Mouse (Mus musculus) CD4-positive, CD25-positive, alpha-beta regulatory T cell, adult 4 months (primary cell): ENCODE data around the gene Olfr597. TPM values are rescaled to one million over a fixed set of nuclear protein-coding genes. Genes with fewer than 3 reads are reported as not detected.
"Not testable (repeated sequence)": the region's sequence is repeated elsewhere in the genome, so short reads cannot be mapped to it uniquely, and the experiment has no call there.

Source experiments
- ATAC-seq: one replicate; pipeline ENCODE4 v1.8.0; 2017
- polyA plus RNA-seq, 2 experiments: library from polyadenylated mRNA; unstranded; fragments of 100-300 nt; shearing (Covaris generic); gene quantifications; one replicate each; pipeline ENCODE4 v1.2.1; 2017

Olfr597 gene
- not detected for polyA plus RNA-seq

DNA sequence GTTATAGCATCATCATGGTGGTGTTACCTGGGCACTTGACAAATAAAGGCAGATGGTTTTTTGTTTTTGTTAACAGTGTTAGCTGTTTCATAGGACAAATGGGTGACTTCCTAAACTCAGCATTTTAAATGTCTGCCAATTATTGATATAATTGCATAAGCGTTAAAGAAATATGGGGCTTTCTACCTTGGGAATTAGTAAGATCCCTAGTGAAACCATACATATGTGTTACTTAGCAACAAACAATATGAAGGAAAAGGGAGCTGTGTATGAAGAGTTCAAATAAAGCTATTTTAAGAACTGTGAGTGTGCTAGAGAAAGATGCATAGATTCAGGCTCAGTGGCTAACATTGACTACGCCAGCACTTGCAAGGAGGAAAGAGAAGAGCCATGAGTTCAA, at the start of gene Olfr597:
Gene Olfr597, plus strand, starts transcription at position 301 of the 400 bp plus-strand sequence.
- ATAC-seq: not testable (repeated sequence)

DNA sequence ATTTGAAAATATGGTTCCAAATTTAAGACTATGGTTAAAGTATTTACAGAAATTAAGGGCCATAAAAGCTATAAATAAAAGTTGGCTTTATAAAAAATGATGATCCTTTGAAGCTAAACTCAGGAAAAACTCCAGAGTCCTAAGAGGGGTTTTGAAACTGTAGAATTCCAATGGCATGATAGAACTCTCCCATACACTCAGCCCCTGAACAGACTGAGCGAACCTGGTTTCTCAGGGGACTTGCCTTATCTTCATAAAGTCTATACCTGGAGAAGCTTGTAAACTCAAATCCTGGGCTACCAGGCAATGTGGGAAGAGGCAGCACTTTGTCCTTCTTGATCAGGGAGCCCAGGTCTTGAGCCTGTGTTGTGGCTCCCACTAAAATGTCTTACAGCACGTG, 10.8 kb upstream of the Olfr597 start, which contains the start of gene Olfr596:
Gene Olfr596, plus strand, starts transcription at position 301 of the 400 bp plus-strand sequence.
- not testable (repeated sequence) for ATAC-seq

DNA sequence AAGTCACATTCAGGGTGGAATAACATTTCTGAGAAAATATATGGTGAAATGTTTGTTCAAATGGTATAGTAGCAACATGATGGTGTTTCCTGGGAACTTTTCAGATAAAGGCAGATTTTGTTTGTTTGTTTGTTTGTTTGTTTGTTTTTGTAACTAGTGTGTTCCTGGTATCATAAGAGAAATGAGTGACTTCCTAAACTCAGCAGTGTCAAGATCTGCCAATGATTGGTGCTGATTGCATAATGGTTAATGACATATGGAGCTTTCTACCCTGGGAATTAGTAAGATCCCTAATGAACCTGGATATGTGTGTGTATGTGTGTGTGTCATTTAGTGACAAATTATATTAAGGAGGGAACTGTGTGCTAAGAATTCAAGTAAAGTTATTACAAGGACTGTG, 7.2 kb downstream of the Olfr597 start, which contains the start of gene Olfr598:
Gene Olfr598, plus strand, starts transcription at position 301 of the 400 bp plus-strand sequence.
- no peak for ATAC-seq

DNA sequence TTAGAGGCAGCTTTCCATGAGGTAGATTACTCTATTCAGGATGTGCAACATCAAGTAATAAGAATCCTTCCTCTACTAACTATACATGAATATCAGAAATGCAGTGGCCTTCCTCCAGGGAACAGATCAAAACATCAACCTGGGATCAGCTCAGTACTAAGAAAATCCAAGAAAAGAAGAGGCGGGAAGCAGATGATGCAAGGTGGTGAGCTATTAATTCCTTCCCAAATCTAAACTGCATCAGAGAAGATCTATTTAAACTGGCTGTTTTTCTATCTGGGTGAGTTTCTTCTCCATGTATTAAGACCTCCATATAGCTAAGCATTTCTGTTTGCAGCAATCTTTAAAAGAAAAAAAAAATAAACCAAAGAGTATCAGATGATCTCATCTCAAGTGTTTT, 19.5 kb downstream of the Olfr597 start, which contains the start of gene Olfr599:
Gene Olfr599, plus strand, starts transcription at position 301 of the 400 bp plus-strand sequence.
- ATAC-seq: no peak

DNA sequence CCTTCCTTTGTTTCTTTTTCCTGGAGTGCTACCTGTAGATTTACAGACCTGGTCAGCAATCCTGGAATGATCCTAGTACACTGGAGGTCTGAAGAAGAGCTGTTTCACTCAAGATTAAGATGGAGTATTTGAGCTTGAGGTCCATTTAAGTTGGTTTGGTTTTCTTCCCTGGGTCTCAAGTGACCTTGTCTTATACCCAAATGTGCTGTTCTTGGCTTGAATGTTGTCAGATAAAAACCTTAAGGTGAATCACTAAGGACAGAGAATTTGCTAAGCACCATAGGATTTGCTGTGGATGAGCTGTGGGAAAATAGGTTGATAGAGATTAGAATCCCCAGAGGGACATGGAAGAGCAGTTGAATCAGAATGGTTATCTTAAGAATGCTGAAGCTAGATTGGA, 33.5 kb downstream of the Olfr597 start, which contains the start of gene Olfr600:
Gene Olfr600, minus strand, starts transcription at position 101 of the 400 bp plus-strand sequence.
- ATAC-seq: no peak

DNA sequence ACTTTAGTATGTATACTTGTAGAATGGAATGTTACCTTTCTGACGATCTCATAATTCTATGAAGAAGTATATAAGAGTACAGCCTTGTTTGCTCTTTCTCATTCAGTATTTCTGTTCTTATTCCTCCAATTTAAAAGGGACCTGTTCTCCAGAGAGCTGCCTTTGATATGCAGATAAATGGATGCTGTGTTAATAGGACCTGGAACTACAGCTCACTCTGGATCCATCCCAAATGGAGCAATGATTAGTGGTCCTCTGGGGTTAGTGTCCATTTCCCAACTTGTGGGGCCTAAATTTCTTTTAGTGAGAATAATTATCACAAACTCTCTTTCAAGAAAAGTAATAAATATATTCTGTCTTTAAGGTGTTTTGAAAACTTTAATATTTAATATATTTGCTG, 46.4 kb downstream of the Olfr597 start, which contains the start of gene Olfr601:
Gene Olfr601, minus strand, starts transcription at position 101 of the 400 bp plus-strand sequence.
- no peak for ATAC-seq

Other genes starting within 250 kb of the Olfr597 start
- gene Olfr584, start 234.4 kb upstream of the Olfr597 start, polyA plus RNA-seq: not detected
- gene Olfr585, start 218.6 kb upstream of the Olfr597 start, polyA plus RNA-seq: not detected
- not detected for gene Olfr586, start 190.7 kb upstream of the Olfr597 start, polyA plus RNA-seq
- gene Olfr588-ps1, start 175.4 kb upstream of the Olfr597 start, polyA plus RNA-seq: not detected
- gene Olfr589, start 160.0 kb upstream of the Olfr597 start, polyA plus RNA-seq: not detected
- gene Olfr591, start 138.0 kb upstream of the Olfr597 start, polyA plus RNA-seq: not detected
- not detected for gene Olfr592, start 131.5 kb upstream of the Olfr597 start, polyA plus RNA-seq
- gene Olfr593, start 104.5 kb upstream of the Olfr597 start, polyA plus RNA-seq: not detected
- gene Olfr594, start 99.3 kb upstream of the Olfr597 start, polyA plus RNA-seq: not detected
- gene Usp17ld, start 63.8 kb upstream of the Olfr597 start, polyA plus RNA-seq: not detected
- gene Olfr596, start 10.7 kb upstream of the Olfr597 start, polyA plus RNA-seq: not detected
- not detected for gene Olfr598, start 7.3 kb downstream of the Olfr597 start, polyA plus RNA-seq
- gene Olfr599, start 19.6 kb downstream of the Olfr597 start, polyA plus RNA-seq: not detected
- not detected for gene Olfr600, start 33.4 kb downstream of the Olfr597 start, polyA plus RNA-seq
- under 1 TPM in 1 of 2 experiments, not detected in 1; 0.19 TPM for gene Olfr601, start 46.3 kb downstream of the Olfr597 start, polyA plus RNA-seq
- gene Olfr603, start 69.9 kb downstream of the Olfr597 start, polyA plus RNA-seq: under 1 TPM in 1 of 2 experiments, not detected in 1; 0.67 TPM
- gene Usp17lc, start 98.8 kb downstream of the Olfr597 start, polyA plus RNA-seq: not detected
- gene Olfr605, start 129.1 kb downstream of the Olfr597 start, polyA plus RNA-seq: not detected
- not detected for gene Olfr606, start 132.7 kb downstream of the Olfr597 start, polyA plus RNA-seq
- under 1 TPM in 1 of 2 experiments, not detected in 1; 0.12 TPM for gene Olfr607, start 147.8 kb downstream of the Olfr597 start, polyA plus RNA-seq
- gene Olfr608, start 153.6 kb downstream of the Olfr597 start, polyA plus RNA-seq: not detected
- gene Olfr609, start 181.7 kb downstream of the Olfr597 start, polyA plus RNA-seq: not detected
- gene Olfr610, start 195.8 kb downstream of the Olfr597 start, polyA plus RNA-seq: not detected
- gene Olfr611, start 204.5 kb downstream of the Olfr597 start, polyA plus RNA-seq: not detected
- gene Olfr612, start 226.4 kb downstream of the Olfr597 start, polyA plus RNA-seq: not detected
- gene Olfr613, start 231.8 kb downstream of the Olfr597 start, polyA plus RNA-seq: not detected
- gene Olfr615, start 239.8 kb downstream of the Olfr597 start, polyA plus RNA-seq: not detected